In genomic region chr3:38490720-38491119, GRCm38 (mm10) we compare ENCODE assay signal across 17 mouse cellular contexts. TPM values are rescaled to one million over a fixed set of nuclear protein-coding genes. Genes with fewer than 3 reads are reported as not detected.
DNase-seq lines count a peak whose midpoint lies in the region; ATAC-seq lines count a peak whose summit lies in the region.
"Had no signal": no experiment of that assay in that cellular context is flagged by ENCODE, and none has a peak within 500 bp of the region (broad histone marks: within the 10 kb centered on the region; RNA-seq: fewer than 3 reads in every experiment).

No protein-coding gene starts in this region.

- no peak overlapping the region for H3K4me2 ChIP-seq in stomach, embryonic 16.5 days (ENCODE audit: low read depth, low read length)
- H3K4me2 ChIP-seq: embryonic facial prominence, embryonic 13.5 days; forebrain, embryonic 12.5 days; heart, embryonic 11.5 days; hindbrain, embryonic 15.5 days had no signal

- peak overlapping the region; percentile 34; the same call in 1 of the 2 replicates for H3K27ac ChIP-seq in stomach, embryonic 16.5 days (ENCODE audit: low read length)
- H3K27ac ChIP-seq: embryonic facial prominence, embryonic 13.5 days; forebrain, embryonic 12.5 days; hindbrain, embryonic 15.5 days had no signal

- ATAC-seq in megakaryocyte progenitor cell, adult 5-6 weeks (replicated peaks; ENCODE audit: poor library complexity), result peak; percentile 69
- peak; percentile 76; the same call in 1 of the 2 replicates for ATAC-seq in stomach, embryonic 16.5 days (ENCODE audit: insufficient read depth, low FRiP score)
- ATAC-seq: forebrain, postnatal 0 days had no signal

- no peak overlapping the region for H3K4me3 ChIP-seq in stomach, embryonic 16.5 days (replicated peaks; ENCODE audit: low read length)
- H3K4me3 ChIP-seq: embryonic facial prominence, embryonic 13.5 days; forebrain, embryonic 12.5 days; hindbrain, embryonic 15.5 days had no signal

- 65% methylated on average over 2 of the region's 2 CpGs for WGBS in stomach, embryonic 16.5 days

- H3K9me3 ChIP-seq in stomach, embryonic 16.5 days (replicated peaks; ENCODE audit: control insufficient read depth, low read length), result no peaks in the 10 kb centered on the region
- H3K9me3 ChIP-seq: embryonic facial prominence, embryonic 13.5 days; forebrain, embryonic 12.5 days; hindbrain, embryonic 15.5 days had no signal

- H3K4me1 ChIP-seq in stomach, embryonic 16.5 days (ENCODE audit: control insufficient read depth, insufficient read depth, low read length), result no peaks in the 10 kb centered on the region
- H3K4me1 ChIP-seq: forebrain, embryonic 12.5 days; hindbrain, embryonic 15.5 days had no signal

- H3K9ac ChIP-seq in stomach, embryonic 16.5 days (ENCODE audit: low read length), result no peak overlapping the region
- H3K9ac ChIP-seq: embryonic facial prominence, embryonic 13.5 days; forebrain, embryonic 12.5 days; forebrain, postnatal 0 days; hindbrain, embryonic 15.5 days had no signal

- peak; percentile 34 for DNase-seq in urinary bladder, postnatal 14 days (ENCODE audit: low spot score)
- DNase-seq in urinary bladder, adult 2 months (ENCODE audit: low spot score), result no peak
- no peak for DNase-seq in lung, adult 18-20 months
- DNase-seq in spleen, adult 12 weeks (ENCODE audit: low spot score), result no peak
- DNase-seq: adrenal gland, postnatal 10 days; cerebellum, adult 11 months; cerebellum, adult 8-10 months; cerebellum, postnatal 25 days; forebrain, postnatal 0 days; gastrocnemius, postnatal 36 days; heart, adult 18-20 months had no signal

- H3K27me3 ChIP-seq in stomach, embryonic 16.5 days (ENCODE audit: control insufficient read depth, insufficient read depth, low read length), result no peaks in the 10 kb centered on the region
- H3K27me3 ChIP-seq: embryonic facial prominence, embryonic 13.5 days; hindbrain, embryonic 15.5 days had no signal

- no peaks in the 10 kb centered on the region for H3K36me3 ChIP-seq in stomach, embryonic 16.5 days (ENCODE audit: control insufficient read depth, insufficient read depth, low read length)
- H3K36me3 ChIP-seq: embryonic facial prominence, embryonic 13.5 days; forebrain, embryonic 12.5 days; hindbrain, embryonic 15.5 days had no signal

RNA-seq across cellular contexts. Expression of gene Ankrd50, which starts 6.1 kb away (rescaled TPM):
- 22.2 and 30.0 TPM in 2 replicates for polyA plus RNA-seq in urinary bladder, adult 2 months (2012; rRNA removed)
- total RNA-seq in megakaryocyte progenitor cell, adult 5-6 weeks (2015), result 4.1 and 4.5 TPM in 2 replicates
- total RNA-seq in megakaryocyte progenitor cell, adult 5-6 weeks (2017), result 3.4 and 3.5 TPM in 2 replicates
- 21.0 and 21.3 TPM in 2 replicates for polyA plus RNA-seq in stomach, embryonic 16.5 days (2015; fragmentation: Nextera tagmentation; extraction: Ambion mirVana)
